Mouse (Mus musculus) embryo, embryonic 11 days (tissue): ENCODE measurements around the gene Kif1a.

Experiments
- DNase-seq: peaks from one replicate; pipeline ENCODE4 v3.0.0-alpha.2; 2015

The Kif1a gene

DNA sequence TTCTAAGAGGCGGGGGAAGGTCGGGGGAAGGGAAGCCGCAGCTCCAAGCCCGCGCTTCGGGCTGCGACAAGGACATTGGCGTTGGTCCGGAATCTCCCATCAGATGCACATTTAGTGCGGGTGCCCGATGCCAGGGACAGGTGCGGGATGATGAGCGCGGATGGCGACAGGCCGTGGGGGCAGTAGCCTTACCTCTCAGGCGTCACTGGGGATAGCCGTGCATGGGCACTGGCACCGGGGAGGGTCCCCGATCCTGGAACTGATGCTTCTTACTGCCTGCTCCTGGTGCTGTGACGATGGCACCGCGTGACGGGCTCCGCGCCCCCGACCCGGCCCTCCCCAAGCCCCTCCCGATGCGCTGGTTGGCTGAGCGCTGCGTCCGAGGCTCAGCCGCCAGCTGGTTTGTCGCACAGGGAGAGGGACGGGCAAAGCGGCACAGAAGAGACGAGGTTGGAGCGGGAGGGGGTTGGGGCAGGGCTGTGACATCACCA, at the start of gene Kif1a:
TSS of gene Kif1a (minus strand) at position 381 of the 491 bp plus-strand sequence.
- peak; percentile 84 for DNase-seq

- DNase-seq: no peak
Observed at GRCm38 (mm10) chr1:93150907-93151661, 49.3 kb upstream of the Kif1a start.

GRCm38 (mm10) chr1:93144176-93144575, 42.4 kb upstream of the Kif1a start:
- no peak for DNase-seq

- DNase-seq: no peak
Observed at GRCm38 (mm10) chr1:93142871-93143270, 41.1 kb upstream of the Kif1a start.

DNA sequence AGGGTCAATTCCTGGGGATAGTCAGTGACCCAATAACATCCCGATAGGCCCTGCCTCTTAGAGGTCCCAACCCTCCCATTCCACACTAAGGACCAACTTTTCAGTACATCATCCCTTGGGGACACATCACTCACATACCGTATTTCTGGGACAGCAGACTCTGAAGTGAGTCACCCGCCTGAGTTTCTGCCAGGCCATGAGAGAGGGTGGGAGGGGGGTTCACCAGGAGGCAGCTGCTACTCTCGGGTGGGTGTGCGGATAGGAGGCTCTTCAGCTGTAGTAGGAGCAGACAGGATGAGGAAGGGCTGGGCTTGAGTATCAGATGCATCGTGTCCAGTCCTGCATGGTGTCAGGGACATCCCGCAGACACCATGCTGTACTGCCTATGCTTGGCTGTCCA, 38.0 kb upstream of the Kif1a start:
- no peak for DNase-seq

- DNase-seq: no peak
Observed at GRCm38 (mm10) chr1:93138534-93138933, 36.8 kb upstream of the Kif1a start.

DNA sequence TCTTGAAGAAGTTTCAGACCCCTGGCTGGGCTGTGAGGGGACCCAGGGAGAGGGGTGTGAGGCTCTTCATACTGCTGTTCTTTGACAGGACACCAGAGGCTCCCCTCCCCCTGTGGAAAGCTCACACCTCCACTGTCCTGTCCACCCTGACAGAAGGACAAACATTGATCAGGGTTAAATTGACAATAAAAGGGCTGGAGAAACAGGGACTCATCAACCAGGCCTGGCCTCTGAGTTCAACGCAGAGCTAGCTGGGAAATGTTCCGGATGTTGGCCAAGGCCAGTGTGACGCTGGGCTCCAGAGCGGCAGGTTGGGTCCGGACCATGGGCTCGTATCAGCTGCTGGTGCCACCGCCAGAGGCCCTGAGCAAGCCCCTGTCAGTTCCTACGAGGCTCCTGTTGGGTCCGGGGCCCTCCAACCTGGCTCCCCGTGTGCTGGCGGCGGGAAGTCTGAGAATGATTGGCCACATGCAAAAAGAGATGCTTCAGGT, 33.3 kb upstream of the Kif1a start, which contains the start of gene Agxt:
TSS of gene Agxt (plus strand) at position 205 of the 491 bp plus-strand sequence.
- no peak for DNase-seq

DNA sequence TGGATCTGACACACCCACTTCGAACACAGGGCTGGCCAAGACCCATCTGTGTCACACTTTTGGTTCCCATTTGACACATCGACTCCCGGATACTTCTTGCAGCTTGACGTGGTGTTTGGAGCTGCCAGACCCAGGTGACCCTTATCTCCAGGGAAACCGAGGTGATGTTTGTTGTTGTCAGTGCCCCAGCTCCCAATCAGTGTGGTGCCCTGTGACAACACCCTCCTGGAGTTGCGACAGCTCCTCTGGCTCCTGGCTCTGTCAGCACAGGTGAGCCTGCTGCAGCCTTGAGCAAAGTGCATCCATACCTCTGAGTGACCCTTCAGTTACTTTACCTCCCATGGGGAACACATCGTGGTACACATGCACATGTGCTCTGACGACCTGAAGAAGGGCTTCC, 30.9 kb upstream of the Kif1a start:
- DNase-seq: no peak

- DNase-seq: no peak
Observed at GRCm38 (mm10) chr1:93130242-93130983, 28.7 kb upstream of the Kif1a start.

DNA sequence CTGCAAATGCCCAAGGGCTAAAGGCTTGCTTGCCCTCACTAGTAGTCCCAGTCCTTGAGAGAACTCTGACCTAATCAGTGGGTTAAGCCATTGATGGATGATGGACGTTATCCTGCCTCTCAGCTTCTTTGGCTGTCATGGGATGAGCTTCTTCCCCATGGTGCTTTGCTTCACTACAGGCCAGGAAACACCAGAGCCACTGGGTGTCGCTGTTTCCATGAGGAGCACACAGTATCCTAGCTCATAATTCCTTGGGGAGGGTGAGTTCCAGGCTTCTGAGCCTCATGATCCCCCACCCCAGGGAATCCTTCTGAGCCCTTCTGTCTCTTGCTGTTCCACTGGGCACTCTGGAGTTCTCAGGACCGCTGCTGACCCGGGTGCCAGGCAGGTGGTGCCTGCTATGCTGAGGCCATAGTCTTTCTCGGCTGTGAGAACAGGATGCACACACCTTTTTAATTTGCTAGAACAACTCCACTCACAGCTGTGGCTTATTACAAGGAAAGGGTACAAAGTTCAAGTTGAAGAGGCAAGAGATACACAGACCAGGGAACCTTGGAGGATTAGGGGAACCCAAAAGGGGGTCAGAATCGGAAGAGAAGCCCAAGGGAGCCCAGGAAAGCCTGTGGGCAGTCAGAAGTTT, 27.1 kb upstream of the Kif1a start:
- DNase-seq: peak; percentile 79

GRCm38 (mm10) chr1:93128209-93128608, 26.5 kb upstream of the Kif1a start:
- DNase-seq: no peak

DNA sequence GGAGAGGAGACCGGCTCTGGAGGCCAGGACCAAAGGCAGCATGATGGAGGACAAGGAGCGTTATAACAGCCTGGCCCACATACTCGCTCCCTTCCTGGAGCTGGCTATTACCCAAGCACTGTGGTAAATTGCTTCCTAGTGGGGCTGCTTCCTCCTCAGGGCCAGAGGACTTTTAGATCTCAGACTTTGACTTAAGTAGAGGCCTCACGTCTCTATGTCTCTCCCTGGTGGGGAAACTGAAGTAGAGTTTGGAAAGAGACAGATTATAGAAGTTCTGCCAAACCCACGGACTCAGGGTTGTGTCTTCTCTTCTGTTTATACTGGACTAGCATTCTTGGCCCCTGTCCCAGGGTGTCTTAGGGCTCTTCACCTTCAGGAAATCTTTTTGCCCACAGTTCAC, 23.5 kb upstream of the Kif1a start:
- no peak for DNase-seq

GRCm38 (mm10) chr1:93124066-93124465, 22.3 kb upstream of the Kif1a start:
- no peak for DNase-seq

DNA sequence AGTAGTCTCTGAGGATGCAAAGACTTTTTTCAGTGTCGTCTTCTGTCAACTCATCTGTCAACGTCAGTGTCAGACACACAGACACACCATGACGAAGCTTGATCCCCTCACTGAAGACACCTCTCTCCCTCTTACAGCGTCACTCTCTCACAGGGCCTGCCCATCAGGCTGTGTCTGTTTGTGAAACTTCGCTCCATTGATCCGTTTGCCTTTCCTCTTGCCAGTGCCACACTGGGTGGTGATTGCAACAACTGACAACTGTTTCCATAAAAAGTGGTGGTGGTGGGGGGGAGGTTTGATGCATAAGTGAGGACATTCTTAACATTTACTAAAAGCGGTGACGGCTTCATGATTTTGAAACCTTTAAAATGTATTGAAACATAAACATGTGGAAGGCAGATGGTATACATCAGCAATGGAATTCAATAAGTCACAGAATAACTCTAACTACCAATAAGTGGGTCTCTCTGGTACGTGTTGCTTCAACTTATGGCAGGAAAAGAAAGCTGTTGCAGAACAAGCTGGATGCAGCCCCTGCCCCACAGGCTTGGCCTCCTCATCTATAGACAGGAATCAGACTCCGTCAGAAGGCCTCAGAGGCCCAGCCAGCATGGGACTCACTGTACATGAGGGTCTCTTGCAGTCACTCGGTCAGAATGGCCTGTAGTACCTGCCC, 21.6 kb upstream of the Kif1a start:
- DNase-seq: no peak

- DNase-seq: no peak
Observed at GRCm38 (mm10) chr1:93118816-93119215, 17.1 kb upstream of the Kif1a start.

GRCm38 (mm10) chr1:93115471-93115870, 13.7 kb upstream of the Kif1a start:
- DNase-seq: peak; percentile 37

- DNase-seq: peak; percentile 97
Observed at GRCm38 (mm10) chr1:93114713-93115463, 13.1 kb upstream of the Kif1a start.

- no peak for DNase-seq
Observed at GRCm38 (mm10) chr1:93102700-93103099, 949 bp upstream of the Kif1a start.

DNA sequence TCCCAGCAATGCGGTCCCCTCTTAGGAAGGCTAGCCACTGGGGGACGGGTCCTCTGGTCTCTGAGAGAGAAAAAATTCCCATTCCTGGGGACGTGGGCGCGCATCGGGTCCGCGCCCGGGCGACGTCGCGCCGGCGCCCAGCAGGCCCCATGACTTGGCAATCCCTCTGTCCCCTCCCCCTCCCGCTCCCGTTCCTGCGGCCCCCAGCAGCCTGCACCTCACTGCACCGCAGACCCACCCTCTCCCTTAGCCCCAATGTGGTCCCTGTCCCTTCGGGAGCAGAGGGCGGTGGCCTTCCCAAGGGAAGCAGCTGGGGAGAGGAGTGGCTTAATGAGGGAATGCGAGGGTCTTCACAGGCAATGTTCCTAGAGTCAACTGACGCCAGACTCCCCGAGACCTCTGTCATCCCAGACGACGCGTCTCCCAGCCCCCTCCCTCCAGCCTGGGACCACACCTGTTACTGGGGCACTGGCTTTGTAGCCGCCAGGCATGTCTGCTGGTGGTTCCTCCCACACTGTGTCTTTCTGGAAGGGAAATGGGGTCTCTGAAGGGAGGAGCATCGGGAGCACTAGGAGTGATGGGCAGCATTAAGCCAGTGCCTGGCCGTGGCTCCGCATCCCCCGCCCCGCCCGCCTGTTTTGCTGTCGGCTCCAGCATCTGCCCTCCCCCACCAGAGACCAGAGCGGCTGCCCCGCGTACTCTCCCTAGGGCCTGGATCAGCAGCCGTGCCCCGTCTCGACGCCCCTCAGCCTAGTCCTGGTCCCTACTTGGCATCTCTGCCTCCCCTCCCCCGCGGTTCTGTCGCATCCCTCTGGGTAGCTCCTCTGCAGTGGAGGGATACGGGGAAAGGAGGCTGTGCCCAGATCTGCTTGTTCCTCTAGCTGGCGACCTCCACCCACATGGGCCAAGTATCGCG, 917 bp downstream of the Kif1a start:
- peak; percentile 58 for DNase-seq

GRCm38 (mm10) chr1:93100243-93100575, 1.5 kb downstream of the Kif1a start:
- no peak for DNase-seq

DNA sequence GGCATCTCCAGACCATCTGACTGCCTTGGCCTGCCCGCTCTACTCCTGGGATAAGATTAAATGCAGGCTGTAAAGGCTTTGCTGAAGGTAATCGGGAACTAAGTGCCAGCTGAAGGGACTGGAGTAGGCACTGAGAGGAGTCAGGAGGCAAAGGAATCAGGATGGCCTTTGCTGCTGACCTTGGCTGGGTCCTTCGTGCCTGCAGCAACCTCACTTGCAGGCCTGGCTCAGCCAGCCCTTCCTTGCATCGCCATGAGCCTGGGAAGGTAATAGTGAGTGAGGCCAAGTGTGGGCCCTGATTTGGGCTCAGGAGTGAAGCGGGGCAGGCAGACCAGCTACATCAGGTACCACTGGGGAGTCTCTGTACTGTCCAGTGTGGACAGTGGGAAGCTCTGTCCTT, 2.8 kb downstream of the Kif1a start:
- DNase-seq: no peak
